Mouse (Mus musculus) adrenal gland, adult (tissue): Measurements from ENCODE around the gene Sp4.
A peak's percentile ranks its signal among the peaks of the same experiment; 100 is the strongest.

Source experiments
- DNase-seq, 2 experiments: peaks; one replicate each; pipeline ENCODE4 v3.0.0; 2022 to 2023; ENCODE audit warnings: low spot score in 1 of 2; ENCODE audit not compliant: inconsistent age in 2 of 2

Sp4 gene

GRCm38 (mm10) chr12:118281961-118282360 is 19.3 kb downstream of the Sp4 start:
- DNase-seq, result no peak

GRCm38 (mm10) chr12:118276385-118276784 is 24.9 kb downstream of the Sp4 start:
- no peak for DNase-seq

- no peak for DNase-seq
Measured at GRCm38 (mm10) chr12:118264905-118265304, 36.3 kb downstream of the Sp4 start.

GRCm38 (mm10) chr12:118263878-118264277 is 37.4 kb downstream of the Sp4 start:
- DNase-seq, result no peak

GRCm38 (mm10) chr12:118255292-118255782 is 45.9 kb downstream of the Sp4 start:
- no peak for DNase-seq

- DNase-seq, result no peak
Measured at GRCm38 (mm10) chr12:118221182-118221581, 80.1 kb downstream of the Sp4 start.

- no peak for DNase-seq
Measured at GRCm38 (mm10) chr12:118220062-118220461, 81.2 kb downstream of the Sp4 start.

GRCm38 (mm10) chr12:118212163-118212562 is 89.1 kb downstream of the Sp4 start:
- no peak for DNase-seq

- DNase-seq, result peak; percentile 68 to 85
Measured at GRCm38 (mm10) chr12:118198386-118199093, 102.7 kb downstream of the Sp4 start, which contains the start of gene Dnah11. Gene Dnah11, minus strand, starts transcription at chr12:118199043.

GRCm38 (mm10) chr12:118196583-118196982 is 104.7 kb downstream of the Sp4 start:
- no peak for DNase-seq

- DNase-seq, result no peak
Measured at GRCm38 (mm10) chr12:118189535-118189934, 111.7 kb downstream of the Sp4 start.

GRCm38 (mm10) chr12:118187663-118188062 is 113.6 kb downstream of the Sp4 start:
- DNase-seq, result no peak

- no peak for DNase-seq
Measured at GRCm38 (mm10) chr12:118186881-118187489, 114.3 kb downstream of the Sp4 start.

- DNase-seq, result no peak
Measured at GRCm38 (mm10) chr12:118186120-118186880, 114.9 kb downstream of the Sp4 start.
